Mouse (Mus musculus) MEL (cell line): Measurements from ENCODE around the gene Tnfrsf1a. TPM values are rescaled to one million over a fixed set of nuclear protein-coding genes. Genes with fewer than 3 reads are reported as not detected.

ENCODE experiments used
- DNase-seq: peaks from one replicate; pipeline ENCODE4 v3.0.0; 2011; ENCODE audit warnings: low read depth, low spot score
- H3K27ac ChIP-seq: 2 replicates; pipeline ENCODE4 v1.5.1; 2012; ENCODE audit warnings: low read depth, mild to moderate bottlenecking, control low read depth, low read length, moderate library complexity; ENCODE audit not compliant: control insufficient read depth
- H3K27me3 ChIP-seq, 2 experiments: fragments of 150-350 bp in 1 of 2; sonication (generic) in 1 of 2; 2 replicates each; pipeline ENCODE4 v1.6.1; 2012; ENCODE audit warnings: low read length in 2 of 2, mild to moderate bottlenecking in 2 of 2, improper control_type of control experiment in 1 of 2, moderate library complexity in 1 of 2; ENCODE audit not compliant: insufficient read depth in 2 of 2, control insufficient read depth in 1 of 2
- H3K36me3 ChIP-seq, 2 experiments: 2 replicates each; pipeline ENCODE4 v1.6.1; 2012 to 2014; ENCODE audit warnings: low read length in 2 of 2, improper control_type of control experiment in 1 of 2, inconsistent platforms in 1 of 2, mild to moderate bottlenecking in 1 of 2; ENCODE audit not compliant: insufficient read depth in 2 of 2, control insufficient read depth in 1 of 2
- H3K4me1 ChIP-seq, 2 experiments: fragments of 150-350 bp in 1 of 2; sonication (generic) in 1 of 2; 2 replicates each; pipeline ENCODE4 v1.6.1; 2012; ENCODE audit warnings: low read length in 2 of 2, improper control_type of control experiment in 1 of 2, mild to moderate bottlenecking in 1 of 2; ENCODE audit not compliant: insufficient read depth in 2 of 2, control insufficient read depth in 1 of 2
- H3K4me3 ChIP-seq, 2 experiments: fragments of 150-350 bp in 1 of 2; sonication (generic) in 1 of 2; 2 replicates each; pipeline ENCODE4 v1.5.1; 2012; ENCODE audit warnings: low read depth in 2 of 2, low read length in 2 of 2, mild to moderate bottlenecking in 2 of 2, moderate library complexity in 2 of 2, control low read depth in 1 of 2, improper control_type of control experiment in 1 of 2; ENCODE audit not compliant: control insufficient read depth in 1 of 2, insufficient read depth in 1 of 2
- H3K79me2 ChIP-seq: 2 replicates; pipeline ENCODE4 v1.6.1; 2012; ENCODE audit warnings: mild to moderate bottlenecking, low read length, moderate library complexity; ENCODE audit not compliant: control insufficient read depth, poor library complexity, insufficient read depth
- H3K9ac ChIP-seq: 2 replicates; pipeline ENCODE4 v1.6.1; 2012; ENCODE audit warnings: low read depth, mild to moderate bottlenecking, control low read depth, low read length, moderate library complexity; ENCODE audit not compliant: control insufficient read depth, poor library complexity, severe bottlenecking
- H3K9me3 ChIP-seq: fragments of 150-350 bp; sonication (generic); replicated peaks from 2 replicates; pipeline ENCODE4 v1.6.1; 2012; ENCODE audit warnings: mild to moderate bottlenecking, low read length, improper control_type of control experiment, moderate library complexity; ENCODE audit not compliant: insufficient read depth
- BHLHE40 ChIP-seq: IDR thresholded peaks from 2 replicates; pipeline ENCODE4 v1.6.1; 2012; ENCODE audit warnings: low read depth, mild to moderate bottlenecking, inconsistent platforms, low read length, improper control_type of control experiment, borderline replicate concordance
- CHD1 ChIP-seq: IDR thresholded peaks from 2 replicates; pipeline ENCODE4 v1.6.1; 2012; ENCODE audit warnings: low read depth, mild to moderate bottlenecking, inconsistent platforms, low read length, improper control_type of control experiment
- CTCF ChIP-seq, 3 experiments: IDR thresholded peaks in 2 of 3; conservative IDR thresholded peaks in 1 of 3; 2 replicates each; pipeline ENCODE4 v1.5.1; 2011 to 2012; ENCODE audit warnings: low read length in 3 of 3, low read depth in 2 of 3, mild to moderate bottlenecking in 2 of 3, improper control_type of control experiment in 1 of 3, inconsistent platforms in 1 of 3, mixed read lengths in 1 of 3, moderate library complexity in 1 of 3; ENCODE audit not compliant: control insufficient read depth in 1 of 3, insufficient read depth in 1 of 3, poor library complexity in 1 of 3, severe bottlenecking in 1 of 3
- ELF1 ChIP-seq: IDR thresholded peaks from 2 replicates; pipeline ENCODE4 v1.6.1; 2014; ENCODE audit warnings: low read depth, mild to moderate bottlenecking, inconsistent platforms, low read length, improper control_type of control experiment, moderate library complexity
- EP300 ChIP-seq, 2 experiments: IDR thresholded peaks; 2 replicates each; pipeline ENCODE4 v1.6.1; 2011; ENCODE audit warnings: improper control_type of control experiment in 2 of 2, low read length in 2 of 2, low read depth in 1 of 2, mild to moderate bottlenecking in 1 of 2
- GATA1 ChIP-seq: IDR thresholded peaks from 2 replicates; pipeline ENCODE4 v1.6.1; 2011; ENCODE audit warnings: low read depth, low read length, improper control_type of control experiment
- HCFC1 ChIP-seq: IDR thresholded peaks from 2 replicates; pipeline ENCODE4 v1.6.1; 2012; ENCODE audit warnings: low read depth, mild to moderate bottlenecking, inconsistent platforms, low read length, improper control_type of control experiment, moderate library complexity
- KAT2A ChIP-seq: conservative IDR thresholded peaks from 2 replicates; pipeline ENCODE4 v1.6.1; 2012; ENCODE audit warnings: low read depth, low read length, improper control_type of control experiment, inconsistent platforms
- MAFK ChIP-seq: IDR thresholded peaks from 2 replicates; pipeline ENCODE4 v1.6.1; 2011; ENCODE audit warnings: low read depth, mild to moderate bottlenecking, low read length, improper control_type of control experiment, borderline replicate concordance
- MAX ChIP-seq: IDR thresholded peaks from 2 replicates; pipeline ENCODE4 v1.6.1; 2011; ENCODE audit warnings: low read length, improper control_type of control experiment
- MAZ ChIP-seq: IDR thresholded peaks from 2 replicates; pipeline ENCODE4 v1.6.1; 2012; ENCODE audit warnings: low read depth, mild to moderate bottlenecking, inconsistent platforms, low read length, improper control_type of control experiment
- MXI1 ChIP-seq: IDR thresholded peaks from 2 replicates; pipeline ENCODE4 v1.6.1; 2011; ENCODE audit warnings: mild to moderate bottlenecking, low read depth, low read length, improper control_type of control experiment
- MYB ChIP-seq: IDR thresholded peaks from 2 replicates; pipeline ENCODE4 v1.6.1; 2011; ENCODE audit warnings: mild to moderate bottlenecking, low read depth, low read length, improper control_type of control experiment
- NELFE ChIP-seq: IDR thresholded peaks from 2 replicates; pipeline ENCODE4 v1.6.1; 2011; ENCODE audit warnings: low read depth, low read length, improper control_type of control experiment
- POLR2AphosphoS2 ChIP-seq: IDR thresholded peaks from 2 replicates; pipeline ENCODE4 v1.6.1; 2011; ENCODE audit warnings: low read length, improper control_type of control experiment
- POLR2AphosphoS5 ChIP-seq: IDR thresholded peaks from 2 replicates; pipeline ENCODE4 v1.6.1; 2012; ENCODE audit warnings: low read depth, borderline replicate concordance, mild to moderate bottlenecking, inconsistent platforms, low read length, moderate library complexity, mixed read lengths
- RAD21 ChIP-seq: IDR thresholded peaks from 2 replicates; pipeline ENCODE4 v1.6.1; 2011; ENCODE audit warnings: mild to moderate bottlenecking, low read depth, low read length, improper control_type of control experiment
- SMC3 ChIP-seq: IDR thresholded peaks from 2 replicates; pipeline ENCODE4 v1.6.1; 2011; ENCODE audit warnings: low read depth, low read length, improper control_type of control experiment
- TBP ChIP-seq: IDR thresholded peaks from 2 replicates; pipeline ENCODE4 v1.8.0; 2011; ENCODE audit warnings: low read depth, low read length, improper control_type of control experiment
- USF1 ChIP-seq: IDR thresholded peaks from 2 replicates; pipeline ENCODE4 v1.6.1; 2014; ENCODE audit warnings: low read depth, mild to moderate bottlenecking, inconsistent platforms, low read length, improper control_type of control experiment, moderate library complexity
- USF2 ChIP-seq, 2 experiments: IDR thresholded peaks; 2 replicates each; pipeline ENCODE4 v1.6.1; 2011 to 2012; ENCODE audit warnings: improper control_type of control experiment in 2 of 2, low read length in 2 of 2, borderline replicate concordance in 1 of 2, inconsistent platforms in 1 of 2, low read depth in 1 of 2, mild to moderate bottlenecking in 1 of 2; ENCODE audit not compliant: insufficient read depth in 1 of 2
- polyA plus RNA-seq, 2 experiments: library from polyadenylated mRNA; stranded (reverse) in 1 of 2; unstranded in 1 of 2; fragments of >175 nt in 1 of 2; fragments of >200 nt in 1 of 2; gene quantifications; 2 replicates each; pipeline versions ENCODE4 v1.2.1 to v1.2.4; 2012; ENCODE audit warnings: low replicate concordance in 2 of 2, low read depth in 1 of 2; ENCODE audit not compliant: insufficient read length in 2 of 2, insufficient read depth in 1 of 2, missing spikeins in 1 of 2
- total RNA-seq: library from RNA; depleted of rRNA; stranded (reverse); fragments of 300-350 nt; gene quantifications from 2 replicates; pipeline ENCODE4 v1.2.3, GENCODE M21; 2012

The Tnfrsf1a gene
- total and polyA plus RNA-seq, 3 experiments = 22.0 to 43.4 TPM; not detected in 1

- H3K27ac ChIP-seq = no peak overlapping the region
- H3K4me3 ChIP-seq = no peak overlapping the region
- H3K27me3 ChIP-seq = no peaks in the 10 kb centered on the region
- TF ChIP-seq RAD21 = no peak
- no peak for TF ChIP-seq MAX
- no peak for TF ChIP-seq USF1
- no peak for TF ChIP-seq USF2 (IDR thresholded peaks at IDR 0.05; ENCODE audit: borderline replicate concordance in 1 of 2, insufficient read depth in 1 of 2, low read depth in 1 of 2, low read length in 2 of 2)
- no peak for TF ChIP-seq GATA1
- TF ChIP-seq TBP = no peak
- no peak for TF ChIP-seq MYB
- no peak for TF ChIP-seq CHD1
- no peak for TF ChIP-seq HCFC1
- TF ChIP-seq CTCF (IDR thresholded peaks at IDR 0.05 in 2 of 3, conservative IDR thresholded peaks at IDR 0.05 in 1 of 3; ENCODE audit: control insufficient read depth in 1 of 3, insufficient read depth in 1 of 3, low read depth in 2 of 3, low read length in 3 of 3, poor library complexity in 1 of 3, severe bottlenecking in 1 of 3) = no peak
- TF ChIP-seq NELFE = no peak
- TF ChIP-seq MAZ = no peak
- no peak for TF ChIP-seq SMC3
- no peak for TF ChIP-seq MXI1
- TF ChIP-seq EP300 (IDR thresholded peaks at IDR 0.05; ENCODE audit: low read depth in 1 of 2, low read length in 2 of 2) = no peak
- no peak for TF ChIP-seq MAFK
- no peak for TF ChIP-seq KAT2A
- no peak for TF ChIP-seq POLR2AphosphoS2
- TF ChIP-seq BHLHE40 = no peak
- no peak for DNase-seq
- H3K9ac ChIP-seq = no peak overlapping the region
- H3K9me3 ChIP-seq = no peaks in the 10 kb centered on the region
- peaks cover 0 to 2% of the 10 kb centered on the region in 2 experiments; a peak in 1 of 4 replicates for H3K36me3 ChIP-seq
- H3K4me1 ChIP-seq = peaks cover 2 to 3% of the 10 kb centered on the region in 2 experiments; a peak in 1 of 4 replicates
- H3K79me2 ChIP-seq = no peaks in the 10 kb centered on the region
Measured at GRCm38 (mm10) chr6:125363021-125363420, 13.9 kb downstream of the Tnfrsf1a start.

- DNase-seq = no peak
- peaks cover 0 to 2% of the 10 kb centered on the region in 2 experiments; a peak in 1 of 4 replicates for H3K36me3 ChIP-seq
- no peak for TF ChIP-seq POLR2AphosphoS5
- no peak for TF ChIP-seq EP300 (IDR thresholded peaks at IDR 0.05; ENCODE audit: low read depth in 1 of 2, low read length in 2 of 2)
- TF ChIP-seq ELF1 = no peak
- TF ChIP-seq MAZ = no peak
- TF ChIP-seq, all 39 proteins: peak for 0
- Histone ChIP-seq H3K9me3 (no peaks in the 10 kb centered on the region), H3K27me3 (no peaks in the 10 kb centered on the region), H3K27ac (no peak overlapping the region), H3K4me1 (peaks cover 2 to 3% of the 10 kb centered on the region in 2 experiments; a peak in 1 of 4 replicates), H3K9ac (no peak overlapping the region), H3K79me2 (no peaks in the 10 kb centered on the region), H3K4me3 (no peak overlapping the region)
Measured at GRCm38 (mm10) chr6:125363451-125364242, 14.5 kb downstream of the Tnfrsf1a start.
